Mouse (Mus musculus) adrenal gland, postnatal 14 days (tissue): Measurements from ENCODE around the gene Esrp2. TPM values are rescaled to one million over a fixed set of nuclear protein-coding genes. Genes with fewer than 3 reads are reported as not detected.
A peak's percentile ranks its signal among the peaks of the same experiment; 100 is the strongest.

Source experiments
- DNase-seq: peaks from one replicate; pipeline ENCODE4 v3.0.0; 2021; ENCODE audit warnings: mixed read lengths
- long read RNA-seq, 2 experiments: library from polyadenylated mRNA; stranded (forward); transcript quantifications; one replicate each; pipeline ENCODE4 v2.0.0; 2021
- total RNA-seq: library from RNA; stranded (reverse); gene quantifications from 2 replicates; pipeline ENCODE4 v1.2.3, GENCODE M21; 2021

Esrp2 gene
- total RNA-seq = 5.3 and 8.8 TPM in 2 replicates
- long read RNA-seq, experiment 1, partial matches to known transcripts = 0 of 1 reads
- long read RNA-seq, experiment 1, other reads (novel, unspliced or antisense) = 0 of 1 reads
- long read RNA-seq, experiment 2, partial matches to known transcripts = 1 of 7 reads
- long read RNA-seq, experiment 2, other reads (novel, unspliced or antisense) = 3 of 7 reads

DNA sequence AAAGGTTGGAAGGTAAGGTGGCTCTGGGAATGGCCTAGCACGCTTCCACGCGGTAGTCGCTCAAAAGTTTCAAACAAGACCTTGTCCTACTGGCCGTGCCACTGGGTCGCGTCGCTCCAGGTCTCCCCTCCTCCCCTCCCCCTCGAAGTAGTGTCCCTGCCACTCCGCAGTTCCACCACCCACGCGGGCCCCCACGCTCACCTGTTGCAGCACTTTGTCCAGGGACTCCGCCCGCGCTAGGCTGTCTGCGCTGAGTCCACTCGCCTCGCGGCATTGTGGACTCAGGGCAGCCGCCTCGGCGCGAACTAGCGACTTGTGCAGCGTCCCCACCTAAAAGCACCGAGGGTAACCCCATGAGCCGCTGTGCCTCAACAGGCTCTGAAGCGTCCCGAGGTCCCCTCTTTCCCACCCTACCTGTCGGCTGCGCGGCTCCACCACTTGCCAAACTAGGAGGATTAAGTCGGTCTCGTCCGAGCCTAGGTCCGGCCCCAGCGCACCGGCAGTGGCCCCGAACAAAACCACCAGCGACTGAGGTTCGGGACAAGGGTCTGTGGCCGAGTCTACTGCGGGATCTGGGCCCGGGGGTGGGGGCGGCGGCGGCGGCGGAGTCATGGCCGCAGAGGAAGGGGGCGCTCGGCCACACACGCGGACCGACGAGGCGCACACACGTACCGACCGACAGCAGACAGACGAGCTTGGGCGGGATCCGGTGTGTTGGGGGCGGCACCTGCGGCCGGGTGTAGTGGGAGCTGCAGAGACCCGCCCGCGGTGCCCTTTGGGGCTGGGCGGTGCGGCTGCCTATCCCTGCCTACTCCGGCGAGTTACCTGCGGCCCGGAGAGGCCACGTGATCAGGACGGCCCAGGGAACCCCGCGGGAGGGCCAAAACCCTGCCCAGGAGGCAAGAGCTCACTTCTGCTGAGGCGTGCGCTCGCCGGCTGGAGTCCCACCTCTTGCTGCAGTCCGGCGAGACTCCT is at the start of gene Esrp2:
TSS of gene Esrp2 (minus strand) at position 819 of the 975 bp plus-strand sequence.
- DNase-seq = peak; percentile 78

DNA sequence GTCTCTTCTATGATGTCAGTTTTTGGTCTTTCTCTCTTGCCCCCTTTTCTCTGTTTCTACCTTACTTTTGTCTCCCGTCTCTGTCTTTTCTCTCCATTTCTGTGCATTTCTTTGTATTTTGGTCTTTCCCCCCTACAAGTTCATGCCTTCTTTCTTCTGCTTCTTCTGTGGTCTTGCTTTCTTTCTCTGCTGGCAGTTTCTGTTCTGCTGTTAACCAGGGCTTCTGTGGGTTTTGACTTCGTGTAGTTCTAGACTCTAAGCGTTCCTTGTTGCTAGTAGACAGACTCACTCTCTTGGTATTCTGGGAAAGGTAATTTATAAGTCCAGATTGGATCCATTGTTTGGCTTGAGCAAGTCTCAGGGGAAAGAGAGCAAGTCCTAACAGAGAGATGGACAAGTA is 49.6 kb upstream of the Esrp2 start:
- no peak for DNase-seq

DNA sequence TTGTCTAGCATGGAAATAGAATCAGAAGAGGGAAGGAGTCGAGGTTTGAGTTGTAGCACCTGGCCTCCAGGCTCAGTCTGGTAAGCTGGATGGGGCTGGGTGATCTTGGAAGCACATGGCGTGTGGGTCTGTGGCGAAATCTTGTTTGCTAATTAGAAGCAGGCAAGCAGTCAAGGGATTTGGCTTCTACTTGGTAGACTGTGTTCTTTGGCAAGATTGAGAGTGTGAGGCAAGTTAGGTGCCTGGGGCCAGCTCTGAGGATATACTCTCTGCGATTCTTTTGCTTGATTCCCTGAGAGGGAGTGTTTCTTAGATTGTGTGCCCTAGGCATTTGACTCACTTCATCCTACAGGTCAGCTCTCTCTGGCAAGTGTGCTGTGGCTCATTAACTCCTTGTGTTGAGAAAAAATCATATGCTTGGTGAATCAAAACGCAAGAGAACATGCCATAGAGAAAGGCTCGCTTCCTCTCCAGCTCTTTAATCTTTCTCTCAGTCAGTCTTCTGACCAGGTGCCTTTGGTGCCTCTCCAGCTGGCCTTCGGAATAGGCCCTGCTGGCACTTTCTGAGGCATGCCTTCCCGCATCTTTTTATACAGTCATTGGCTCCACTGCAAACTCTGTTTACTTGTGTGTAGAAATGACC is 49.0 kb upstream of the Esrp2 start:
- peak; percentile 44 for DNase-seq

DNA sequence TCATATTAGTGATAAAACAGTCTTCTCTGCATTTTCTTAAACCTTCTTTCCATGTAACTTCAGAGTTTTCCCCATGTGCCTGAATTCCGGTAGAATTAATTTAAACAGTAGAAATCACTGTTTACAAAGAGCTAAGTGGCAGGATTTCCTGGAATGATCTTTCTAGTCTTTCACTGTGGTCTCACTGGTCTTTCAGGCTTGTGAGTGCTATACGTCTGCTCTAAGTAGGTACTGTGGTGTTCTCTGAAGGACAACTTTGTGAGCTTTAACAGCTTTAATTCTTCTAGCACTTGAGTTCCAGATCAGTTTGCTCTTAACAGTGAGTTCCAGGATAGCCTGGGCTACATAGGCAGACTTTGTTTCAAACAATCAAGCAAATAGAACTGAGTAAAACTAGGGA is 41.7 kb upstream of the Esrp2 start:
- no peak for DNase-seq

DNA sequence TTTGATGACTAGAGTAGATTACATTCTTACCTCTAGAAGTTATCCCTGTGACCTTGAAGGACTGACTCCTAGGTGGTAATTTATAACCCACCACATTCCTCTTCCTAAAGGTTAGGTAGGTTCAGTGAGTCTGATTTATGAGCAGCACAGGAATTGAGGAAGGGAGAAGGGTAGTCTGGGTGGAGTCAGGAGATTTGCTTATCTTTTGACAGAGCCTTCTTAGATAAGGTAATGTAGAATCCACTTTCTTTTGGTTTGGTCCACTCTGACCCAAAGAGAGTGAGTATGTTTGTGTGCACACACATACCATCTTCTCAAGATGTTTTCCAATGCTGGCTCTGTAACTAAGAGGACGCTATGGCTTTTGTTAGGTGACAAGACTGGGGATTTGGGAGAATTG is 40.8 kb upstream of the Esrp2 start:
- no peak for DNase-seq

DNA sequence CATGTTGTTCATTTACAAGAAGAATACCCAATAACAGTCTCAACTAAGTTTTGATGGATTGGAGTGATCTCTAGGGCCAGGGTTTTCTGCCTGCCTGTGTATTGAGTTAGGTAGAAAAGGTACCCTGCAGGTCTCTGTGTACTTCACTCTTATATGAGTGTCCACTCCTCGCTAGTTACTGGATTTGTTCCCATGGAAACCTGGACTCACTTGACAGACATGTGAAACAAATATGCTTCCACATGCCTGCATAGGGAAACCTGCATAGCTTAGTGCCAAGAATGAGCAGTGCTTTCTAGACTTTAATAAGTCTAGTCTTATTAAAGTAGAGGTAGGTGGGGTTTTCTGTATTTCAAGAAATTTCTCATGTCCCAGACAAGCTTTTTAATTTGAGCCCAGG is 40.1 kb upstream of the Esrp2 start:
- no peak for DNase-seq

DNA sequence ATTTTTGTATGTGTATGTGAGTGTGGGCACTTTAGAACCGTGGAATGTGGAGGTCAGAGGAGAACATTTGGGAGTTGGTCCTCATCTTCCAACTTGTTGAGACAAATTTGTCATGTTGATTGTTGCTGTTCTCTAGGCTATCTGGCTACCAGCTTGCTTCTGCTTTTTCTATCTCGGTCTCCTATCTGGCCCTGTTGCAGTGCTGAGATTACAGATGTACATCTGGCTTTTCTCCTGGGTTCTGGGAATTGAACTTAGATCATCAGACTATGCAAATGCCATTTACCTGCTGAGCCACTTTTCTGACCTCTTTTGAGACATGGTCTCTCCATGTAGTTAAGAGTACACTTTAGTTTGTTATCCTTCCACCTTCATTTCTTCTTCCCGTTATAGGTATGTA is 36.8 kb upstream of the Esrp2 start:
- DNase-seq = no peak

DNA sequence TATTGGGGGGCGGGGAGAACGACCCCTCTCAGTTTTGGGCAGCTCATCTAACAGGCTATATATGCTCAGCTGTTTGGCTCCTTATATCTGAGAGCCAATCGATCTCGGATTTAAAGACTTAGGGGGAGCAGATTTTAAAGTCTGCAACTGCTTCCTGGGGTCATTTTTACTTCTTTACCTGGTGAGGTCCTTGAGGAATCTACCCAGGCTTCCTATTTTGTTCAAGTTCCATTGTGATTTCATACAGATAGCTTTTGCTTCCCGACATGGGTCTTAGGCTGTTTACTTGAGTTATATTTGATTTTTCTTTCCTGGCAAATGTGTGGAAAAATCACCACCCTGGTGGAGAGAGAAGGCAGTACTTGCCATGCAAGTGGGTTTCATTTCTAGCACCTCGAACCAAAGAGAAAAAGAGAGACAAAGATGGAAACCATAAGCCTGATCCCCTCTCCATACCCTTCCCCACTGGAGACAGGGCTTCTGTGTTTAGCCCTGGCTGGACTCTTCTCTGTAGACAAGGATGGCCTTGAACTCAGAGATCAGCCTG is 33.2 kb upstream of the Esrp2 start:
- no peak for DNase-seq

DNA sequence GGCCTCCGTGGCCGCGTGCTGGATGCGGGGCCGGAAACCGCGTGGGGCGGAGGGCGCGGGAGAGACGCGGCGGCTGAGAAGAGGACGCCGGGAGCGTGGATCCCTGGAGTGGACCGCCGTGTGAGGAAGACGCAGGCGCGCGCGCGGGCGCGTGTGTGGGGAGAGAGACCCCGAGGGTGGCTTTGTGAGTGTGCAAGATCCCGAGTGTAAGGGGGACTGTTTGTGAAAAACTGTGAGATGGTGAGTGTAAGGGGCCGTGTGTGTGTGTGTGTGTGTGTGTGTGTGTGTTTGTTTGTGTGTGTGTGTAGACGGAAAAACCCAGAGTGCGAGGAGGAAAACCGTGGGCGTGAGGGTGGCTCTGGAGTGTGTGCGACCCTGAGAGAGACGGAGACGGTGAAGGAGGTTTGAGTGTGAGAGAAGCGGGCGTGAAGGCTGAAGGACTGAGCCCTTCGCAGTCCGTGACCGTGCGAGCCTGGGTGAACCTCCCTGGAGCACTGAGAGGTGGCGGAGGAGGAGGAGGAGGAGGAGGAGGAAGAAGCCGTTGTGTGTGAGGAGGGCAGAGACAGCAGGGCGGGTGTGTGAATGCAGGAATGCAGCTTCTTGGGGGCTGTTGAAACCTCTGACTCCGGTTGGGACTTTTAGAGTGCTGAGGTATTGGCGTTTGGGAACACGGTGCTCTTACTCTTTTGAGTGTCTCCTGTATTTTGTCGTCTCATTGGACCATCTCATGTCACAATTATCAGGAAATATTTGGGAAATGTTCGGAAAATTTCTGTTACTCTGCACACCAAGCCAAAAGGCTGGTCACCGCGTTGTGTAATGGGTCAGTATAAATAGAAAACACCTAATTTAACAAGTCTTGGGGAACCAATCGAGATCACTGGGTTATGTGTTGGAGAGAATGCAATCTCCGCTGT is 32.5 kb upstream of the Esrp2 start:
- DNase-seq = peak; percentile 55

DNA sequence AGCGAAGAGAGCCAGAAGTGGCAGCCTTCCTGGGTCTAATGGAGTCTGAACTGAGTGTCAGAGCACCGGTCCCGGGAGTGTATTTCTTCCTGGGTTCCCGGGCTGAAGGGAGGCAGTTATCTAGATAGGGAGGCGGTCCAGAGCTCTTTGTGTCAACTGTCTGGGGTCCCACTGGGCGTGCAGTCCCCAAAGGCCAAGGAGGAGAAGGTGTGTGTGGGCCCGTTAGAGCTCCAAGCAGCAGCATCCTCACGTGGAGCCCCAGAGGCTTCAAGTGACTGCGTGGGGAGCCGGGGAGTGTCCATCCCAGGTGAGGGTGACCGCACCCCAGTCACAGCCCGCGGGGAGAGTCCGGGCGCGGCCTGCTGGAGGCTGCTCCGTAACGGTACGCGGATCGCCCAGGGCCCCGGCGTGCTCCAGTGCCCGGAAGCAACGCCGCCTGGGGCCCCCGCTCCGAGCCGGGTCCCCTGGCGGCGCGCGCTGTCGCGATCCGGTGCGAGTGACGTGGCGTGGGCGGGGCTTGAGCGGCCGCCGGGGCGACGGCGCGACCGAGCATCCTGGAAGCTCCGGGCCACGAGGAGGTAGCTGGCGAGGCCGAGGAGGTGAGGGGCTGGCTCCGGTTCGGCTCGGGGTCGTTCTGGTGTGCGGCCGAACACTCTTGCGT is 31.7 kb upstream of the Esrp2 start, which contains the start of gene Slc7a6:
TSS of gene Slc7a6 (plus strand) at position 502 of the 661 bp plus-strand sequence.
- DNase-seq = peak; percentile 92

DNA sequence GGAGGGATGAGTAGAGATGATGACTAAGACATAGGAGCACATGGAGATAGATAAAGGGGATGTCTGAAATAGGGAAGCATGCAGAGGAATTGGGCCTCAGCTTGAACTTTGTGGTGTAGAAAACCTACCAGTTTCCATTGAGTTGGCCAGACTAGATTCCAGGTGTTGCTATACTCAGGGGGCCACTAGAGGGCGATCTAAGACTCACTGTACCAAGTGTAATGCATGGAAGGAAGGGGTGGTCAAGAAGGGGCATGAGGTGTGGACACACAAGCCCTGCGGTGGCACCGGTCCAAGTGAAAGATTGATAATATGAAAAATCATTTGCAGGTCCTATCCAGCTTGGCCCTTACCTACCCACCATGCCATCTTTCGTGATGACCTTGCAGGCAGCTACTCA is 28.7 kb upstream of the Esrp2 start:
- peak; percentile 81 for DNase-seq

DNA sequence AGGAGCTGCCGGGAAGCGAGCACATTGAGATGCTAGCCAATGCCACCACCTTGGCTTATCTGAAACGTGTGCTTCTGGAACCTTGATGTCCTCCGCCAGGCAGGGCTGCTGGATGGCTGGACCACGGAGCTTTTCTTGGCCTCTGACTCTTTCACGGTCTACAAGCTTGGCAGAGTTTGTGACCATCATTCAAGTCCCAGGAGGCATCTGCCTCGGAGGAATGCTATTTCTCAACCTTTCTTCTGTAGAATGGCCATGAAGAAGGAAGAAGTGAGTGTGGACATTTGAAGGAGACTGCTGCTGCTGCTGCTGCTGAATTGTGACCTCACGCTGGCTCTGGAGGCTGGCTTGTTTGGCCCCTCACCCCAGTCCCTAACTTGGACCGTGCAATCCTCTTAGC is 26.5 kb upstream of the Esrp2 start:
- DNase-seq = peak; percentile 25

DNA sequence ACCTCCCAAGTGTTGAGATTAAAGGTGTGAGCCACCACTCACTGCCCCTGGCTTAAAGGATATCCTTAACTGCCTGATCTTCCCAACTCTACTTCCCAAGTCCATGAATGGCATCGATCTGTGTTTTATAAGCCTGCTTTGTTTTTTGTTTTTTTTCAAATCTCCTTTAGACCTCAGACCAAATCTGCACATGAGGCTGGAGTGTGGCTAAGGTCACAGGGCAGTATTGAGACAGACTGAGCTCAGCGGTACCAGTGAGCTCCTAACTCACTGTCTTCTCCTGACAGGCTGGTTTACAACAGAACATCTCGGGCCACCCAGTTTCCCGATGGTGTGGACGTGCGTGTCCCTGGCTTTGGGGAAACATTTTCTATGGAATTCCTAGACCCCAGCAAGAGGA is 23.1 kb upstream of the Esrp2 start:
- no peak for DNase-seq

DNA sequence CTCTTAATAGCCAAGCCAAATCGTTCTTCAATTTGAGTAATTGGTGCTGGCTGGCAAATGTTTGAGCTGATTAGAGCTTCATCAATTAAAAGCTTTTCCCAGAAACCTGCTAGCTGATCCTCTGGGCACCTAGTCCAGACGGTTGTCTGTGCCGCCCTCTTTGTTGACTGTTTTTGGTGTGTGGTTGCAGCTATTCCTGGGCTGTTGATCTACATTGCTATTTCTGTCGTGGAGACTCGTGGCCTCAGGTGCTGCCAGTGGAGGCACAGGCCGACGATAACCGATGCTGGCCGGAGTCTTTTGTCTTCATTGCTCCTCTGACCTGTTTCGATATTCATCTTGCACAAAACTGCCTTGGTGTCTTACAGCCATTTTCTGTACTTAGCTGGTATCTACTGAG is 21.6 kb upstream of the Esrp2 start:
- no peak for DNase-seq

DNA sequence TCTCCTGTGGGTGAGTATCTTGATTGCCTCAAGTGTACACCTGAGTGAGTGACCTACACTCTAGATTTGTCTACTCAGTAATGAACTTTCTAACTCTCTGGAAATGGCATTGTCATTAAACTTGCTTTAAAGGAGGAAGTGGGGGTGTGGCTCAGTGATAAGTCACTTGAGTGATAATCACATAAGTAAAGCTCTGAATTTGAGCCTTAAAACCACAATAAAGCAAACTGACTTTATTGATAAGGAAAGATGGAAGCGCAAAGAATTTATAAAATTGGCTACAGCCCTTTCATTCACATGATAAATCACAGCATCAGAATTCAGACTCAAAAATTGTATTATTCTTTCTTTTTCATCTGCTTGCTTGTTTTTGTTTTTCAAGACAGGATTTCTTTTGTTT is 20.6 kb upstream of the Esrp2 start:
- no peak for DNase-seq

DNA sequence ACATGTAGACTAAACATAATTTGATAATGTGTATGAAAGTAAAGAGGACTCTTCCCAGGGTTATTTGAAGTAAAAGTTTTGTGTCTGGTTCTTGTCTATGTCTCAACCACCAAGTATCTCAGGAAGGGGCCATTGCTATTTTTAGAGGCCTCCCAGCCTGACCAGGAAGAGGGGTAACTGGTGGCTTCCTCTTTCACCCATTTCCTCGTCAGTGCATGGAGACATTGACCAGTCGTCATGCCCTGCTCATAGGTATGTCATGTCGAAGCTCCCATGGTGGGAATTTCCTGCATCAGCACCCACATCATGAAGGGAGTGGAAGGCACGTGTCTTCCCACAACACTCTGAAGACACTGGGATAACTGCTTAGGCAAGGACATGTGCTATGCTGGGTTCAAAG is 16.1 kb upstream of the Esrp2 start:
- no peak for DNase-seq

DNA sequence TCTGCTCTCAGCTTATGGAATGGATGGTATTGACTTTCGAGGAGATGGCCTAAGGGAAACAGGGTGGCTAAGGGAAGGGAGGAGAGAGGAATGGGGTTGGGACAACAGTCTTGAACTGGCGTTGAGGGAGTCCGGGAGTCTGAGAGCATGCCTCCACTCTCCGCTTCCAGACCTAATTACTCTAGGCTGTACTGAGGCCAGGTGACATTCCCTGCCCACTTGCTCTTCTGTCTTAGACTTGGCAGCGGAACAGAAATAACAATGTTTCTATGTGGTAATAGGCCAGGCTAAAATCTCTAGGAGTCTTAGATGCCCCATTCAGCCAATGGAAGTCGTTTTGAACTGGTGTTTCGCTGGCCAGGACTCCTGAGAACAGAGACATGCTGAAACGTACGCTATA is 14.3 kb upstream of the Esrp2 start:
- DNase-seq = peak; percentile 35

DNA sequence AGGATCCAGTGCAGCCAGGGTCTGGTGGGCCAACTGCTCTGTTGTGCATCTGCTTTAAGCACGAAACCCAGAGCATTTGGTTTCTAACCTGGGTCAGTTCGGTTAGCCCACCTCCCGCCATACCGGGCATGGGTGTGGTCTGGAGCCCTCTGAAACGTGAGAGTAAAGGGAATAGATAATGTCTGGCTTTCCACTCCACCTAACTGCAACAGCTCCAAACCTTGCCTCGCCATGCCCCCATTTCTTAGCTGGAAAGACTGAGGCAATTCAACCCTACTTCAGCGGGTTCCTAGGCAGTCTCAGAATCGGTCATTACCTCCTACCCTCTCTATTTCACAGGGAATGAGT is 13.9 kb upstream of the Esrp2 start:
- no peak for DNase-seq

DNA sequence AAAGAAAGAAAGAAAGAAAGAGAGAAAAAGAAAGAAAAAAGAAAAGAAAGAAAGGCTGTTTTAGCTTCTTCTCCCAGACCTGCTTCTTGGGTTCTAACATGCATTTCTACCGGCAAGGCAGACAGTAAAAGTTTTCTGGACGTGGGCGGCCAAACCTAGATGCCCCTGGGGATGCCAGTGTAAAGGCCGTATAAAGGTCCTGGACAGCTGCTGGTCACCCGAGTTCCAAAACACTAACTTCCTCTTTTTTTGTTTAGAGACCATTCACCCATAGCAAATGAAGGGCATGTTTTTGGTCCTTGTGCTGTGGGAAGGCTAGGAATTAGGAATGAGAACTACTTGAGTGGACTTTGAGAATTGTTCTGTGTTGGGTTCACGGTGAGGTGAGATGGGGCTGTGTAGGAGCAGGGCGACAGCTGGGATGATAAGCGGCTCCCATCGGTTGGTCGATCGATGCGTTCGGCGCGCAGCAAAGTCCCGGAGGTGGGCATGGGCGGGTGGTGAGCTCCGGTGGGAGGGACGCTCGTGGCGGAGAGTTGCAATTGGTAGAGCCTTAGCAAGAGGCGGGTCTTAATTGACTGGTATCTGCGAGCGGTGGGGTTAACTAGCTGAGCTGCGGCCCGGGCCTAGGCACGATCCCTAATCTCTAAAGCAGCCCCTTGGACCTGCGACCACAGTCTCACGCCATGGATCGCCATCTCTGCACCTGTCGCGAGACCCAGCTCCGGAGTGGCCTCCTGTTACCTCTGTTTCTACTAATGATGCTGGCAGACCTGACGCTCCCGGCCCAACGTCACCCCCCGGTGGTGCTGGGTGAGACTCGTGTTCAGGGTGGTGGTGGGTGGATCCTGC is 13.3 kb upstream of the Esrp2 start, which contains the start of gene Pla2g15:
TSS of gene Pla2g15 (plus strand) at position 599 of the 852 bp plus-strand sequence.
- peak; percentile 96 for DNase-seq

DNA sequence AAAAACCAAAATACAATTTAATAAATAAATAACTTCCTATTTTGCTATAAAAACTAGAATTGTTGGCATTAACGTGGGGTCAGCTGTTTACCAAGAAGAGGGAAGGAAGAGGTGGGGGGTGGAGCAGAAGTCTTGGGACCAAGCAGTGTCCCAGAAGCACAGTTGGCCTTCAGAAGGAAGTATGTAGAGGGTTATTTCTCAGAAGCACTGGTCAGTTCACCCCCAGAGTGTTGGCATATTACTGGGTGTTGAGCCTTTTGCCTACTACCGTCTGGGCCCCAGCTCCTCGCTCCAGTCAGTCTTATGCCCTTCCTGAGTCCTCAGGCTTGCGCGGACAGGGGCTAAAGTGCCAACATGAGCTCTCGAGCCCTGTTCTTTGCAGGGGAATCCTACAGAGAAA is 12.3 kb upstream of the Esrp2 start:
- peak; percentile 60 for DNase-seq
